Mouse (Mus musculus): Measurements from ENCODE around the gene Dnaja1. TPM values are rescaled to one million over a fixed set of nuclear protein-coding genes. Genes with fewer than 3 reads are reported as not detected.
A peak's percentile ranks its signal among the peaks of the same experiment; 100 is the strongest.

The Dnaja1 gene
- total RNA-seq, 2 experiments from 2014 or later: 282 to 289 TPM

DNA sequence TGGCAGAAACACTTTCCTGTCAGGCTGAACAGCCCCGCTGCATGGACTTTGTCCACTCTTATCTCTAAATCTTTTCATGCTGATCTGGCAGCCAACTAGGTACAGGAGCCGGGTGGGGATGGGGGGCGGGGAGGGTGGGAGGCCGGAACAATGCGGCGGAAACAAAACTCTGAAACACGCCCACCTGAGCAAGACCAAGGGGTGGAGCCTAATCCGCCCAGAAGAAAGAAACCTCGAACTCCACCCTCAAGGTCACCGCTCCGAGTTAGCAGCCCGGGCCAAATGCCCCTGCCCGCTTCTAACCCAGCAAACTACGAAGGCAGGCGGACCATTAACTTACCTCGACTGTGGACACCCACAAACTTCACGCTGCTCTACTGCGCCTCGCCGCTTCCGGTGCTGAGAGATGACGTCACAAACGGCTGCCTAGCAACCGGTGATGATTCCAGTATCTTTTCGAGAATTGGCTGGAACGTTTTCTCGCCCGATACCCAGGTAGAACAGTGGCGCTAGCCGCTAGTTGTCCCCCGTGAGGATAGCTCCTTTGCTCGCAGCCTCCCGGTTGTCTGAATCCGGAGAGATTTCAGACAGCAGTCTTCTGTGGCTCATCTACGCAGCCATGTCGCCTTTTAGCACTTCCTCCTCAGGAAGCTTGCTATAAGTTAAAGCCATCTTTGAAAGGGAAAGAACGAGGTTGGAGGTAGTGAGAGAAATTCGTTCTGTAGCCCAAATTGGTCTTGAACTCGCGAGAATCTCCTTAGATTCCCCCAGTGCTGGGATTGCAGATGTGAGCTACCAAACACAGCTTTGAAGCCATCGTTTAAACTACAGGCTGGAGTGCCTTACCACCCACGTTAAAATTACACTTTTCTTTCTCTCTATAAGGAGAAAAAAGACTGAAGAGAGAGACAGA lies 18.9 kb upstream of the Dnaja1 start, which contains the start of gene Aptx:
Gene Aptx (minus strand): TSS at position 398 of the 913 bp plus-strand sequence.
- intact Hi-C loops (cut with DNase I): loop anchor here (1.0 kb wide), 1 partner anchor 19 kb away; the partner anchor contains the start of gene Dnaja1
- Histone ChIP-seq H3K27ac (peak within 1 kb of the TSS; percentile 97), H3K4me3 (peak within 1 kb of the TSS; percentile 72)
- peak; percentile 1; the same call in 1 of the 2 replicates for TF ChIP-seq CTCF (IDR thresholded peaks at IDR 0.05)
- DNase-seq (ENCODE audit: extremely low spot score in 1 of 2, low spot score in 2 of 2): peak; percentile 94 to 97

DNA sequence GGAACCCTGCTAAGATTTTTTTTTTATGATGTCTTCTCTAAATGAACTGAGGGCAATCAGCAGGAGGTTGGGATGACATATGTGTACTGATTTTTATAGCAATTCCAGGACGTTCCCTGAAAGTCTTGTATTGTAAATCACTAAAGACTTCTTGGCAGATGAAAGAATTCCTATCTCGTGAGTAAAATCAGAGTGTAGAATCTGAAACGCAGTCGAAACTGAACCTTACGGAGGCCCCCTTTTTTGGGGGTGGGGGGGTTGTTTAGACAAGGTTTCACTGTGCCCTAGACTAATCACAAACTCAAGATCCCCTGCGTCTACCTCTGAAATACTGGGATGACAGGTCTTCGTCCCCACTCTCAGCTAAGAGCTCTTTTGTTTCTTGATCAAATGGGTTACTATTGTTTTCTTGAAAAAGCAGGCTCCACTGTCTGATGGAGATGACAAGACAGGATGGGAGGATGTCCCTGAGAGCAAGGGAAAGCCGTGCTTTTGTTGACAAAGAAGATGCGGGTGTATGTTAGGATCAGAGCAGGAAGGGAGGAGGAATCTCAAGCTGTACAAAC lies 18.2 kb upstream of the Dnaja1 start:
- intact Hi-C loops (cut with DNase I): loop anchor here (1.0 kb wide), 1 partner anchor 19 kb away; the partner anchor contains the start of gene Dnaja1
- no peak for TF ChIP-seq CTCF (IDR thresholded peaks at IDR 0.05)
- no peak for DNase-seq (ENCODE audit: extremely low spot score in 1 of 2, low spot score in 2 of 2)
- Histone ChIP-seq H3K27ac (peak overlapping the region; percentile 97), H3K4me3 (peak overlapping the region; percentile 72)

DNA sequence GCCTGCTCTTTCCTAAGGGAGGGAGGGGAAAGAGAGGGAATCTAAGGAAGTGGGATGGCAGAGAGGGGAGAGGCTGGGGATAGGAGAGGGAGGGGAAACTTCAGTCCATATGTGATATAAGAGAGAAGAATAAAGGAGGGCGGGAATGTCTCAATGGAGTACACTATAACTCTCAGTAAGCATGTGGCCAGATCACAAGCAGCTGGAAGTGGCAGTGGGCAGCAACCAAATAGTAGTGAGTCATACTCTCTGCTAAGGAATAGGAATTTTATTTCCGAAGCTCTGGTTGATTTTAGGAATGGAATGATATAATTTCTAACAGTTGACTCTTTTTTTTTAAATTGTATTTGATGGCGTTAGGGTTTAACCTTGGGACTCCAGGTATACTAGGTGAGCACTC lies 4.8 kb upstream of the Dnaja1 start:
- Histone ChIP-seq H3K4me3 (no peak overlapping the region), H3K27ac (no peak overlapping the region)
- no peak for TF ChIP-seq CTCF (IDR thresholded peaks at IDR 0.05)
- DNase-seq (ENCODE audit: extremely low spot score in 1 of 2, low spot score in 2 of 2): no peak
- intact Hi-C loops (cut with DNase I): no loop called here

DNA sequence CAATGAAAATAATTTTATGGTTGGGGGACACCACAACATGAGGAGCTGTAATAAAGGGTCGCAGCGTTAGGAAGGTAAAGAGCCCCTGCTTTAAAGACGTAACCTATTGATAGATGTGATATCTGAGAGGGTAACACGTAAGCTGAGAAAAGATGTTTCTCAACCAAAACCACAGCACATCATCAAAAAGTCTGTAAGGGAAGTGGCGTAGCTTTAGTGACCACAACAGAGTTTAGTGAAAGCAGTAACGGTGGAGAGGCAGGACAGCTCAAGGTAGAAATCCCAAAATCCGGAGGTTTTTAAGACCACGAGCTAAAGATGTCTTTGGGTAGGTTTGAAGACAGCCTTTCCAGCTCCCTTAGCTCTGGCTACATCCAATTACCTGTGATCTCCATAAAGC lies 1.0 kb upstream of the Dnaja1 start:
- Histone ChIP-seq H3K27ac (peak overlapping the region; percentile 100), H3K4me3 (no peak overlapping the region)
- DNase-seq (ENCODE audit: extremely low spot score in 1 of 2, low spot score in 2 of 2): no peak
- intact Hi-C loops (cut with DNase I): no loop called here
- no peak for TF ChIP-seq CTCF (IDR thresholded peaks at IDR 0.05)

DNA sequence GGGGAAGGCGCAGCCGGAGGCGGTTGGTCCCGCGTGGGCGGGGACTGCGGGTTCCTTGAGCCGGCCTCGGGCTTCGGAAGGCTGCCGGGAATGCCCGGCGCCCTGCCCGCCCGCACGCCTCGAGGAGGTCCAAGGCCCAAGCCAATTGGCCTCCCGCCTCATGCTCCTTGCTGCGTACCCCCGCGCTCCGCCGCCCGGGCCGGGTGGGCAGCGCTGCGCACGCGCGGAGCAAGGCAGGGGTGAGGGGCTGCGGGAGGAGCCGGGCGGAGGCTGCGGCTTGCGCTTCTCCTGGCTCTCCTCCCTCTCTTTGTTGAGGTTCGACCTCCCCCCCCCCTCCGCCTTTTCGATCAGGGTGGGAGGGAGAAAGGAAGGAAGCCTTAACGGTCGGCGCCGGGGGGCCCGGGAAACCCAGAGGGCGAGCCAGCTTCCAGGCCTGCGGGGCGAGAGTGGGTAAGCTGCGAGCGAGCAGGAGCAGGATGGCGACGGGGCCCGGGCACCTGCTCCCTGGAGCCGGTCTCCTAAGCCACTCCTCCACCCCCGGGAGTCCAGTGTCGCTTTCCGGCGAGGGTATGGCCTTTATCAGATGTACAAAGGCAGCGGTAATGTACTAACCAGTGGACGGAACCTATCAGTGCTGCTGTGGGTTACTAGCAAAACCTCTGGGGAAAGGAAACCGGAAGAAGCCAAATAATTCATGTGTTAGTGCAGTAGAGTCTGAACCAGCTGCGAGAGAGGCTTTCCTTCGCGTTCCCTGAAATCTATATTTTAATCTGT lies 924 bp downstream of the Dnaja1 start:
- TF ChIP-seq CTCF (IDR thresholded peaks at IDR 0.05): no peak
- Histone ChIP-seq H3K4me3 (peak overlapping the region; percentile 88), H3K27ac (peak overlapping the region; percentile 100)
- intact Hi-C loops (cut with DNase I): loop anchor here (1.0 kb wide), 1 partner anchor 20 kb away; the partner anchor contains the start of gene Aptx
- DNase-seq (ENCODE audit: extremely low spot score in 1 of 2, low spot score in 2 of 2): peak; percentile 82 to 83

DNA sequence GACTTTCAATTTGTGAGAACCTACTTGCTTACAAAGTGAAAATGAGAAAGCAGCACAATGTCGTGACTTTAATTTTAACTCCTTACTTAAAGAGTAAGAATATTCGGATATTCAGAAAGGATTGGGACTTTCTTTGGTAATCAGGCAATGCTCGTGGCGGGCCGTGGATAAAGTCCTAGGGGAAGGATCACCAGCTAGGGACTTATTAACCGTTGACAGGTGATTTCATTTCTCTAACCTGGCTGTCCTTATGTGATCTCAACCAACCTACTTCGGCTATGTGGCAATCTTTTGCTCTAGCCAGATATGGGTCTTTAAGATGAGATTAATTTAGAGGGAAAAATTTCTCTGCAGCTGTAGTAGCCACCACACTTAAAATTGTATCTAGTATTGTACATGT lies 3.2 kb downstream of the Dnaja1 start:
- no peak for TF ChIP-seq CTCF (IDR thresholded peaks at IDR 0.05)
- intact Hi-C loops (cut with DNase I): no loop called here
- Histone ChIP-seq H3K4me3 (peak overlapping the region; percentile 88), H3K27ac (no peak overlapping the region)
- DNase-seq (ENCODE audit: extremely low spot score in 1 of 2, low spot score in 2 of 2): no peak

DNA sequence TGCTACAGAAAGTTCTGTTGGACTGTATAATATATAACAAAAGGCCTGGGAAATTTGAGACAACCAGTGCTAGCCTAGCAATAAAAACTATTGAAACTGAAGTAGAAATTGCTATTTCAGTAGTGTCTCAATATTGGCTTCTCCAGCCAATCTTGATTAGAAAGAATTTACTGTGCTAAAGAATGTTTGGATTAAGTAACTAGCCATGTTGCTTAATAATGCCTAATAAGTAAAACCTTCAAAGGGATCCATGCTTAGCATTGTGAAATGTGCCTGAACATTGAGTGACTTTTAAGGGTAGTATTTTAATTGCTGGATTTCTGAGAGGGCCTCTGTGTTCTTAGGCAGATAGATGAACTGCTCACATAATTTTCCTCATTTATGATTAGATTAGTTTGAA lies 3.6 kb downstream of the Dnaja1 start:
- no peak overlapping the region for H3K27ac ChIP-seq
- intact Hi-C loops (cut with DNase I): no loop called here
- H3K4me3 ChIP-seq: peak overlapping the region; percentile 14; the same call in 1 of the 2 replicates
- no peak for TF ChIP-seq CTCF (IDR thresholded peaks at IDR 0.05)
- no peak for DNase-seq (ENCODE audit: extremely low spot score in 1 of 2, low spot score in 2 of 2)

DNA sequence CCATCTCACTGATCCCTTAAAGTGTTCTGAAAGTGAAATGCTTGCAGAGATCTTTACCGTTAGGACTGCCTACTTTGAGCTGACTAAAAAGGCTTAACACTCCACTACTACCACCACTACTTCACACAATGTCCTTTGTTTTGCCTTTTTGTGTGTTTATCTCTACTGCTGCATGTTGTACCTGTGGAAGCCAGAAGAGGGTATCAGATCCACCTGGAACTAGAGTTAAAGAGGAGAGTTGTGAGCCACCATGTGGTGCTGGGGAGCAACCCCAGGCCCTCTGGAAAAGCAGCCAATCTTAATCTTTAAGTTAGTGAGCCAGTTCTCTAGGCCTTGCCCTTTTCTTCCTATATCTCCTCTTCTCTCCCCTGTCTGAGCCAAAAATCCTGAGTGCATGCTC lies 5.3 kb downstream of the Dnaja1 start:
- no peak for DNase-seq (ENCODE audit: extremely low spot score in 1 of 2, low spot score in 2 of 2)
- peak; percentile 8 for TF ChIP-seq CTCF (IDR thresholded peaks at IDR 0.05)
- intact Hi-C loops (cut with DNase I): no loop called here
- H3K27ac ChIP-seq: no peak overlapping the region
- H3K4me3 ChIP-seq: no peak overlapping the region

DNA sequence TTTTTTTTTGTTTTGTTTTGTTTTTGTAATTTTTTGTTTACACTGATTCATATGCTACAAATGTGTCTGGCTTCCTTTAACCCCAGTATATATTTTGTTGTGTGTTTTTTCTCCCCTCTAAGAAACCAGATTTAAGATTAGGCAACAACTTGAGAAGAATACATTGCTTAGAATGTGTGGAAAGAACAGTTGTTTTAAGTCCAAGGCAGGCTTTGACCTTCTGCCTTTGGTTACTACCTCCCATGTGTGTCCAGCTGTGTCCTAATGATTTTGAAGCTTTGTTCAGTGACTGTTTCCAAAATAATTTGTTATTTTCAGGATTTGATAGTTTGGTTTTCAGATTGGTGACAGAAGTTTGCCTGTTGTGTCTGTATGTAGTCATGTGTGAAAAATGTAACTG lies 9.3 kb downstream of the Dnaja1 start:
- intact Hi-C loops (cut with DNase I): no loop called here
- Histone ChIP-seq H3K4me3 (no peak overlapping the region), H3K27ac (no peak overlapping the region)
- no peak for TF ChIP-seq CTCF (IDR thresholded peaks at IDR 0.05)
- DNase-seq (ENCODE audit: extremely low spot score in 1 of 2, low spot score in 2 of 2): no peak

DNA sequence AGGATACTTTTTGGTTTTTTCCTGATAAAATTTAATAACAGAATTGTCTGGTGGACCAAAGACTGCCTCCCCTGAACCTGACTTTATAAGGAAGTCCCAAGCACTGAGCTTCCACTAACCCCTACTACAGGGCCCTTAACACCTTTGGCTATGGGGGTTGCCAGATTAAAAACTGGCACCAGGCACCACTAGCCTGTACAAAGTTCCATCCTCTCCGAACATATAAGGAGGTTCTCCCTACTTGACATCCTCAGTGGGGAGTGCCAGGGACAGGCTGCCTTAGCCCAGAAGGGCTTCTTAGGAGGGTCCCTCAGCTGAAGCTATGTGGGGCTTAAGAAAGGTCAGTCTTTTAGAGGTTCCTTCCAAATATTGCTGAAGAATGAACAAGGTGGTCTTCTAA lies 13.4 kb downstream of the Dnaja1 start:
- TF ChIP-seq CTCF (IDR thresholded peaks at IDR 0.05): no peak
- DNase-seq (ENCODE audit: extremely low spot score in 1 of 2, low spot score in 2 of 2): no peak
- intact Hi-C loops (cut with DNase I): no loop called here
- Histone ChIP-seq H3K4me3 (no peak overlapping the region), H3K27ac (no peak overlapping the region)

DNA sequence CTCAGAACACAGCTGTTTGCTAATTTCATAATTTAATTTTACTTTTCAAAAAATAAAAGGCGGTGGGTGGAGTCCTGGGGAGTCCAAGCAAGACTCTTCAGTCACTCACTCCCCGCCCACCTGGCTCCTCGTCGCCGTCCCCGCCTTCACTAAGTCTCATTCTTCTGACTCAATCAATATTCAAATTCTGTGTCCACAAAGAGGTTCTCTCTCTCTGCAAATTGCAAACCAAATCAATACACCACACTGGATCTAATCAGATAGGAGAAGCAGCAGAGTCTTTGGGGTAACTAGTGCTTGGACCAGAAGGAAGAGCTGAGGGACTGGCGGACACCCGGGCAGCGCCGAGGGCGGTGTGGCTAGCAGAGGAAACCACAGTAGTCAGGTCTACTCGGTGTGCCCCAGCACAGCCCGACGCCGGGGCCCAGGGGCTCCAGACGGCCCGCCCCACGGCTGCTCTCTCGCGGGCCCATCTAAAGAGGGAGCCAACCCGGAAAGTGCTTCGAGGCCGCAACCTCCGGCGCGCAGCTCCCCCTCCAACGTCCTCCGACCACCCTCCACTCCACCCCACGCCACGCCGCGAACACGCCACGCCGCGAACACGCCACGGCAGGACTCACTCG lies 35.3 kb downstream of the Dnaja1 start:
- H3K4me3 ChIP-seq: peak overlapping the region; percentile 94
- intact Hi-C loops (cut with DNase I): loop anchor here (5.0 kb wide), 1 partner anchor 190 kb away; the partner anchor contains the start of genes Bag1 and Chmp5
- peak overlapping the region; percentile 77 for H3K27ac ChIP-seq
- TF ChIP-seq CTCF (IDR thresholded peaks at IDR 0.05): no peak; the same call in 1 of the 2 replicates
- no peak for DNase-seq (ENCODE audit: extremely low spot score in 1 of 2, low spot score in 2 of 2)

Data from left cerebral cortex, adult 2 months (tissue).